Mouse (Mus musculus): ENCODE measurements around the gene Il21r. TPM values are rescaled to one million over a fixed set of nuclear protein-coding genes. Genes with fewer than 3 reads are reported as not detected.

Il21r gene
- total and polyA plus RNA-seq, 3 experiments = 0.06 TPM; not detected in 2

DNA sequence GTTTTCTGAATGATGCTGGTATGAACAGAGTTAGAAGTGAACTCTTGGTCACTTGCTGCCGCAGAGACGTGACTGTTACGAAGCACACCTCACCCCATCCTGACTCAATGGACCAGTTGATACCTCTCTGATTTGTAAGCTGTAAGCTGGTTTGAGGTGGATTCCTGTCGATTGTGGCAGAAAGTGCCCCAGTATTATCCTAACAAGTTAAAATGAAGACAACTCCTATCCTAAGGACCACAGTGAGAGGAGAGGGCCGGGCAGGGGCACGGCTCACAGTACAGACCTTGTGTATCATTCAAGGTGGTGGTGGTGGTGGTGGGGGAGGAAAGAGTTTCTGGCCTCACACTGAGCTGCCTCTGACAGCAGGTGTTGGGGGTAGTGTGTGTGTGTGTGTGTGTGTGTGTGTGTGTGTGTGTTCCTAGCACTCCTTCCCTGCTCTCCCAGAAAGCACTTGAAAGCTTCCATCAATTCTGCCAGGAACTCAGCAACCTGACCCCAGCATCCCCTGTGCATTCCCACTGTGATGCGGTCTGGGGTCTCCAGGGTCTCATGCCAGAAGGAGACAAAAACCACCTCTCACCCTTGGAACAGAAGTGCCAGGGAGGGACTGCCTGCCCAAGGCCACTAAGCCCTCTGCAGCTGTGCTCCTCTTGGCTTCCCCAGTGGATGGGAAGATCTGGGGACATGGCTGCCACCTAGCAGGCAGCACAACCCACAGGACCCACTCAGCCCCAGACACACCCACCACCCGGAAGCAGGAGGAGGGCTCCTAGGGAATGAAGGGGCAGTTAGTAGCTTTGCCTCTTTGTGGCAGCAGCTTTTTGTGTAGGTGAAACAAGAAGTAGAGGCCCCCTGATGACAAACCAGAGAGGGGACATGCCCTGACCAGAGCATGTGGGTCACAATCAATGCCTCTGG lies 34.3 kb downstream of the Il21r start:
- H3K36me3 ChIP-seq (ENCODE audit: control insufficient read depth in 1 of 2, insufficient read depth in 2 of 2, low read length in 2 of 2) = no peaks in the 10 kb centered on the region; a peak in 1 of 4 replicates
- no peaks in the 10 kb centered on the region for H3K27me3 ChIP-seq (ENCODE audit: control insufficient read depth in 1 of 2, insufficient read depth in 2 of 2, low read length in 2 of 2)
- H3K4me1 ChIP-seq (ENCODE audit: control insufficient read depth in 1 of 2, insufficient read depth in 2 of 2, low read length in 2 of 2) = 0 out of 4 replicates have a peak, but pooled peaks cover 0 to 4% of the 10 kb centered on the region in 2 experiments
- TF ChIP-seq CHD2 (IDR thresholded peaks at IDR 0.05; ENCODE audit: low read length) = no peak
- TF ChIP-seq SIN3A (IDR thresholded peaks at IDR 0.05; ENCODE audit: low read length) = no peak
- TF ChIP-seq MYC (IDR thresholded peaks at IDR 0.05; ENCODE audit: low read depth, low read length) = no peak
- TF ChIP-seq KAT2A (conservative IDR thresholded peaks at IDR 0.05; ENCODE audit: low read depth, low read length) = no peak
- no peak for TF ChIP-seq POLR2AphosphoS2 (IDR thresholded peaks at IDR 0.05; ENCODE audit: low read length)
- TF ChIP-seq ETS1 (IDR thresholded peaks at IDR 0.05; ENCODE audit: low read depth, low read length) = no peak
- TF ChIP-seq TCF12 (IDR thresholded peaks at IDR 0.05; ENCODE audit: low read depth, low read length) = no peak
- no peak for TF ChIP-seq RAD21 (IDR thresholded peaks at IDR 0.05; ENCODE audit: low read depth, low read length)
- TF ChIP-seq RCOR1 (IDR thresholded peaks at IDR 0.05; ENCODE audit: low read depth, low read length) = no peak
- no peak for TF ChIP-seq POLR2A (IDR thresholded peaks at IDR 0.05; ENCODE audit: control insufficient read depth in 1 of 2, insufficient read depth in 1 of 2, low read depth in 1 of 2, low read length in 2 of 2, poor library complexity in 1 of 2)
- TF ChIP-seq UBTF (IDR thresholded peaks at IDR 0.05; ENCODE audit: borderline replicate concordance, insufficient read depth, low read depth, low read length) = no peak
- no peak for TF ChIP-seq CHD1 (IDR thresholded peaks at IDR 0.05; ENCODE audit: low read depth, low read length)
- no peak for TF ChIP-seq TBP (IDR thresholded peaks at IDR 0.05; ENCODE audit: low read depth, low read length)
- no peak for TF ChIP-seq CTCF (IDR thresholded peaks at IDR 0.05 in 2 of 3, conservative IDR thresholded peaks at IDR 0.05 in 1 of 3; ENCODE audit: control insufficient read depth in 1 of 3, insufficient read depth in 1 of 3, low read depth in 2 of 3, low read length in 3 of 3, poor library complexity in 1 of 3, severe bottlenecking in 1 of 3)
- no peak overlapping the region for H3K27ac ChIP-seq (ENCODE audit: control insufficient read depth, low read depth, low read length)
- DNase-seq (ENCODE audit: low read depth, low spot score) = no peak
- no peaks in the 10 kb centered on the region for H3K9me3 ChIP-seq (replicated peaks; ENCODE audit: insufficient read depth, low read length)
- no peaks in the 10 kb centered on the region for H3K79me2 ChIP-seq (ENCODE audit: control insufficient read depth, insufficient read depth, low read length, poor library complexity)
- H3K9ac ChIP-seq (ENCODE audit: control insufficient read depth, low read depth, low read length, poor library complexity, severe bottlenecking) = no peak overlapping the region
- H3K4me3 ChIP-seq (ENCODE audit: control insufficient read depth in 1 of 2, insufficient read depth in 1 of 2, low read depth in 2 of 2, low read length in 2 of 2) = no peak overlapping the region

DNA sequence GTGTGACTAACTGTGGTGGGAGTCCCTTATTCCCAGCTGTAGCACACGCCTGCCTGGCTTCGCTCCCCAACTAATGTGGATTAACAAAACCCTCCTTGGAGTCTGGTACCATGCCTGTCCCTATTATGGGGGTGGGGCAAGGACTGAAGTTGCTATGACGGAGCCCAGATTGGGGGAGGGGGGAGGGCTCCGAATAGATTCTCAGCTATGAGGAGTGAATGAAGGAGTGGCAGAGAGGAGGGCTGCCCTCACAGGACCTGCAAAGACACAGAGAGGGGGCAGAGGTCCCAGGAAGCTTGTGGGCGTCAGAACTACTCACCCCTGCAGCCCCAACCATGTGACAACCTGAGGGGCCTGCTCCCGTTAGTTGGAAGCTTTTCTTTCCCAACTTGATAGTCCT lies 35.1 kb downstream of the Il21r start:
- H3K9ac ChIP-seq (ENCODE audit: control insufficient read depth, low read depth, low read length, poor library complexity, severe bottlenecking) = no peak overlapping the region
- no peak overlapping the region for H3K4me3 ChIP-seq (ENCODE audit: control insufficient read depth in 1 of 2, insufficient read depth in 1 of 2, low read depth in 2 of 2, low read length in 2 of 2)
- 0 out of 4 replicates have a peak, but pooled peaks cover 0 to 4% of the 10 kb centered on the region in 2 experiments for H3K4me1 ChIP-seq (ENCODE audit: control insufficient read depth in 1 of 2, insufficient read depth in 2 of 2, low read length in 2 of 2)
- DNase-seq (ENCODE audit: low read depth, low spot score) = no peak
- no peaks in the 10 kb centered on the region for H3K9me3 ChIP-seq (replicated peaks; ENCODE audit: insufficient read depth, low read length)
- TF ChIP-seq NELFE (IDR thresholded peaks at IDR 0.05; ENCODE audit: low read depth, low read length) (no peak), USF2 (IDR thresholded peaks at IDR 0.05; ENCODE audit: borderline replicate concordance in 1 of 2, insufficient read depth in 1 of 2, low read depth in 1 of 2, low read length in 2 of 2) (no peak), GABPA (IDR thresholded peaks at IDR 0.05; ENCODE audit: low read depth, low read length) (no peak), NRF1 (IDR thresholded peaks at IDR 0.05; ENCODE audit: insufficient read depth, low read depth, low read length, poor library complexity, severe bottlenecking) (no peak), KAT2A (conservative IDR thresholded peaks at IDR 0.05; ENCODE audit: low read depth, low read length) (no peak), JUND (IDR thresholded peaks at IDR 0.05; ENCODE audit: low read depth, low read length) (no peak), BHLHE40 (IDR thresholded peaks at IDR 0.05; ENCODE audit: borderline replicate concordance, low read depth, low read length) (no peak), MAFK (IDR thresholded peaks at IDR 0.05; ENCODE audit: borderline replicate concordance, low read depth, low read length) (no peak), EP300 (IDR thresholded peaks at IDR 0.05; ENCODE audit: low read depth in 1 of 2, low read length in 2 of 2) (no peak), SMC3 (IDR thresholded peaks at IDR 0.05; ENCODE audit: low read depth, low read length) (no peak), RCOR1 (IDR thresholded peaks at IDR 0.05; ENCODE audit: low read depth, low read length) (no peak), MXI1 (IDR thresholded peaks at IDR 0.05; ENCODE audit: low read depth, low read length) (no peak), POLR2AphosphoS2 (IDR thresholded peaks at IDR 0.05; ENCODE audit: low read length) (no peak), E2F4 (IDR thresholded peaks at IDR 0.05; ENCODE audit: borderline replicate concordance, low read depth, low read length) (no peak), MAX (IDR thresholded peaks at IDR 0.05; ENCODE audit: low read length) (no peak), ELF1 (IDR thresholded peaks at IDR 0.05; ENCODE audit: low read depth, low read length) (no peak), TBP (IDR thresholded peaks at IDR 0.05; ENCODE audit: low read depth, low read length) (no peak)
- no peaks in the 10 kb centered on the region; a peak in 1 of 4 replicates for H3K36me3 ChIP-seq (ENCODE audit: control insufficient read depth in 1 of 2, insufficient read depth in 2 of 2, low read length in 2 of 2)
- H3K27me3 ChIP-seq (ENCODE audit: control insufficient read depth in 1 of 2, insufficient read depth in 2 of 2, low read length in 2 of 2) = no peaks in the 10 kb centered on the region
- H3K79me2 ChIP-seq (ENCODE audit: control insufficient read depth, insufficient read depth, low read length, poor library complexity) = no peaks in the 10 kb centered on the region
- no peak overlapping the region for H3K27ac ChIP-seq (ENCODE audit: control insufficient read depth, low read depth, low read length)
